Mouse (Mus musculus): Measurements from ENCODE around the gene Dnah8.

The Dnah8 gene

GRCm38 (mm10) chr17:30679612-30680011 is 55.5 kb downstream of the Dnah8 start:
- Histone ChIP-seq H3K9me3 (ENCODE audit: low read length) (0 out of 2 replicates have a peak, but pooled peaks cover 2% of the 10 kb centered on the region), H3K4me3 (replicated peaks; ENCODE audit: low read length) (no peak overlapping the region), H3K27me3 (ENCODE audit: insufficient read depth, low read length) (no peaks in the 10 kb centered on the region), H3K36me3 (ENCODE audit: insufficient read depth, low read length) (peaks cover 84% of the 10 kb centered on the region), H3K4me1 (replicated peaks; ENCODE audit: low read depth, low read length) (peaks cover 8% of the 10 kb centered on the region)
- TF ChIP-seq CTCF (conservative IDR thresholded peaks at IDR 0.05; ENCODE audit: low read length) (peak; percentile 51), POU5F1 (IDR thresholded peaks at IDR 0.05; ENCODE audit: borderline replicate concordance, low read length) (no peak)

GRCm38 (mm10) chr17:30681604-30682003 is 57.5 kb downstream of the Dnah8 start:
- no peak overlapping the region for H3K4me3 ChIP-seq (replicated peaks; ENCODE audit: low read length)
- no peaks in the 10 kb centered on the region for H3K27me3 ChIP-seq (ENCODE audit: insufficient read depth, low read length)
- 0 out of 2 replicates have a peak, but pooled peaks cover 2% of the 10 kb centered on the region for H3K9me3 ChIP-seq (ENCODE audit: low read length)
- peaks cover 86% of the 10 kb centered on the region for H3K36me3 ChIP-seq (ENCODE audit: insufficient read depth, low read length)
- H3K4me1 ChIP-seq (replicated peaks; ENCODE audit: low read depth, low read length): peaks cover 8% of the 10 kb centered on the region
- TF ChIP-seq POU5F1 (IDR thresholded peaks at IDR 0.05; ENCODE audit: borderline replicate concordance, low read length) (no peak), CTCF (conservative IDR thresholded peaks at IDR 0.05; ENCODE audit: low read length) (peak; percentile 96)

GRCm38 (mm10) chr17:30690181-30690580 is 66.0 kb downstream of the Dnah8 start:
- H3K4me1 ChIP-seq (replicated peaks; ENCODE audit: low read depth, low read length): peaks cover 43% of the 10 kb centered on the region
- peaks cover 97% of the 10 kb centered on the region for H3K36me3 ChIP-seq (ENCODE audit: insufficient read depth, low read length)
- TF ChIP-seq NANOG (IDR thresholded peaks at IDR 0.05; ENCODE audit: borderline replicate concordance, low read length) (no peak), CTCF (conservative IDR thresholded peaks at IDR 0.05; ENCODE audit: low read length) (no peak), POU5F1 (IDR thresholded peaks at IDR 0.05; ENCODE audit: borderline replicate concordance, low read length) (no peak)
- H3K9me3 ChIP-seq (ENCODE audit: low read length): no peaks in the 10 kb centered on the region
- H3K27me3 ChIP-seq (ENCODE audit: insufficient read depth, low read length): no peaks in the 10 kb centered on the region
- H3K4me3 ChIP-seq (replicated peaks; ENCODE audit: low read length): no peak overlapping the region

GRCm38 (mm10) chr17:30691481-30691880 is 67.3 kb downstream of the Dnah8 start:
- TF ChIP-seq NANOG (IDR thresholded peaks at IDR 0.05; ENCODE audit: borderline replicate concordance, low read length): no peak
- no peak for TF ChIP-seq POU5F1 (IDR thresholded peaks at IDR 0.05; ENCODE audit: borderline replicate concordance, low read length)
- no peak for TF ChIP-seq CTCF (conservative IDR thresholded peaks at IDR 0.05; ENCODE audit: low read length)
- Histone ChIP-seq H3K9me3 (ENCODE audit: low read length) (no peaks in the 10 kb centered on the region), H3K4me3 (replicated peaks; ENCODE audit: low read length) (no peak overlapping the region), H3K4me1 (replicated peaks; ENCODE audit: low read depth, low read length) (peaks cover 53% of the 10 kb centered on the region), H3K27me3 (ENCODE audit: insufficient read depth, low read length) (no peaks in the 10 kb centered on the region), H3K36me3 (ENCODE audit: insufficient read depth, low read length) (peaks cover 96% of the 10 kb centered on the region)

GRCm38 (mm10) chr17:30694281-30694680 is 70.1 kb downstream of the Dnah8 start:
- no peaks in the 10 kb centered on the region for H3K9me3 ChIP-seq (ENCODE audit: low read length)
- no peak overlapping the region for H3K4me3 ChIP-seq (replicated peaks; ENCODE audit: low read length)
- H3K4me1 ChIP-seq (replicated peaks; ENCODE audit: low read depth, low read length): peaks cover 48% of the 10 kb centered on the region
- H3K27me3 ChIP-seq (ENCODE audit: insufficient read depth, low read length): no peaks in the 10 kb centered on the region
- no peak for TF ChIP-seq CTCF (conservative IDR thresholded peaks at IDR 0.05; ENCODE audit: low read length)
- peaks cover 96% of the 10 kb centered on the region for H3K36me3 ChIP-seq (ENCODE audit: insufficient read depth, low read length)

- H3K9me3 ChIP-seq (ENCODE audit: low read length): no peaks in the 10 kb centered on the region
- H3K4me3 ChIP-seq (replicated peaks; ENCODE audit: low read length): no peak overlapping the region
- H3K36me3 ChIP-seq (ENCODE audit: insufficient read depth, low read length): peaks cover 97% of the 10 kb centered on the region
- no peaks in the 10 kb centered on the region for H3K4me1 ChIP-seq (replicated peaks; ENCODE audit: low read depth, low read length)
- TF ChIP-seq NANOG (IDR thresholded peaks at IDR 0.05; ENCODE audit: borderline replicate concordance, low read length) (no peak), POU5F1 (IDR thresholded peaks at IDR 0.05; ENCODE audit: borderline replicate concordance, low read length) (no peak), CTCF (conservative IDR thresholded peaks at IDR 0.05; ENCODE audit: low read length) (peak; percentile 99)
- H3K27me3 ChIP-seq (ENCODE audit: insufficient read depth, low read length): no peaks in the 10 kb centered on the region
Measured at GRCm38 (mm10) chr17:30714732-30715131, 90.6 kb downstream of the Dnah8 start.

- H3K9me3 ChIP-seq (ENCODE audit: low read length): no peaks in the 10 kb centered on the region
- TF ChIP-seq CTCF (conservative IDR thresholded peaks at IDR 0.05; ENCODE audit: low read length) (peak; percentile 43), POU5F1 (IDR thresholded peaks at IDR 0.05; ENCODE audit: borderline replicate concordance, low read length) (peak; percentile 40; the same call in 1 of the 2 replicates), NANOG (IDR thresholded peaks at IDR 0.05; ENCODE audit: borderline replicate concordance, low read length) (no peak)
- no peak overlapping the region for H3K4me3 ChIP-seq (replicated peaks; ENCODE audit: low read length)
- peaks cover 96% of the 10 kb centered on the region for H3K36me3 ChIP-seq (ENCODE audit: insufficient read depth, low read length)
- H3K4me1 ChIP-seq (replicated peaks; ENCODE audit: low read depth, low read length): no peaks in the 10 kb centered on the region
- no peaks in the 10 kb centered on the region for H3K27me3 ChIP-seq (ENCODE audit: insufficient read depth, low read length)
Measured at GRCm38 (mm10) chr17:30718197-30718596, 94.0 kb downstream of the Dnah8 start.

DNA sequence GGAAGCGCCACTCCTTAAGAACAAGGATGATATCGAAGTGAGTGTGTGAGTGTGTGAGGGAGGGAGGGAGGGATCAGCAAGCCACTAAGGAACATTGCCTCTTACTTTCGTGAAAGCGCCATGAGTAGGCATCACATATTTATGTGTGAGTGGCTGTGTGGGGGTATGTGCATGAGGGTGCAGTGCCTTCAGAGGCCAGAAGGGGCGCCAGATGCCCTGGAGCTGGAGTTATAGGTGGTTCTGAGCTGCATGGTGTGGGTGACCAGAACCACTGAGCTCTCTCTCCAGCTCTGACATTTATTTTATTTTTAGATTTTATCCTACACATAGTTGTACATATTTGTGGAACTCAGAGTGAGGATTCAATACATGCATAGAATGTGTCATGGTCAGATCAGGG is 94.9 kb downstream of the Dnah8 start:
- H3K4me1 ChIP-seq (replicated peaks; ENCODE audit: low read depth, low read length): no peaks in the 10 kb centered on the region
- TF ChIP-seq POU5F1 (IDR thresholded peaks at IDR 0.05; ENCODE audit: borderline replicate concordance, low read length): no peak
- peak; percentile 95 for TF ChIP-seq CTCF (conservative IDR thresholded peaks at IDR 0.05; ENCODE audit: low read length)
- no peak for TF ChIP-seq NANOG (IDR thresholded peaks at IDR 0.05; ENCODE audit: borderline replicate concordance, low read length)
- H3K27me3 ChIP-seq (ENCODE audit: insufficient read depth, low read length): no peaks in the 10 kb centered on the region
- H3K9me3 ChIP-seq (ENCODE audit: low read length): no peaks in the 10 kb centered on the region
- peaks cover 96% of the 10 kb centered on the region for H3K36me3 ChIP-seq (ENCODE audit: insufficient read depth, low read length)
- no peak overlapping the region for H3K4me3 ChIP-seq (replicated peaks; ENCODE audit: low read length)

GRCm38 (mm10) chr17:30727788-30728187 is 103.6 kb downstream of the Dnah8 start:
- H3K27me3 ChIP-seq (ENCODE audit: insufficient read depth, low read length): no peaks in the 10 kb centered on the region
- H3K4me3 ChIP-seq (replicated peaks; ENCODE audit: low read length): no peak overlapping the region
- peaks cover 95% of the 10 kb centered on the region for H3K36me3 ChIP-seq (ENCODE audit: insufficient read depth, low read length)
- H3K9me3 ChIP-seq (ENCODE audit: low read length): no peaks in the 10 kb centered on the region
- TF ChIP-seq NANOG (IDR thresholded peaks at IDR 0.05; ENCODE audit: borderline replicate concordance, low read length) (no peak), CTCF (conservative IDR thresholded peaks at IDR 0.05; ENCODE audit: low read length) (peak; percentile 100), POU5F1 (IDR thresholded peaks at IDR 0.05; ENCODE audit: borderline replicate concordance, low read length) (no peak)
- peaks cover 16% of the 10 kb centered on the region for H3K4me1 ChIP-seq (replicated peaks; ENCODE audit: low read depth, low read length)
